Mouse (Mus musculus): ENCODE results near the gene Dchs1. TPM values are rescaled to one million over a fixed set of nuclear protein-coding genes. Genes with fewer than 3 reads are reported as not detected.
"Not testable (repeated sequence)": the region's sequence is repeated elsewhere in the genome, so short reads cannot be mapped to it uniquely, and the experiment has no call there.

The Dchs1 gene
- polyA plus RNA-seq, 1 experiment from 2014 or later = 4.9 TPM

GRCm38 (mm10) chr7:105751491-105752433, 35.7 kb downstream of the Dchs1 start, which contains the start of gene Tpp1:
Gene Tpp1 (minus strand): TSS chr7:105752235.
- no peaks in the 10 kb centered on the region for H3K27me3 ChIP-seq (replicated peaks; ENCODE audit: control insufficient read depth, insufficient read depth, low read length)
- peaks cover 12% of the 10 kb centered on the region for H3K4me1 ChIP-seq (ENCODE audit: control insufficient read depth, insufficient read depth, low read length)
- peak; percentile 92 for ATAC-seq
- H3K27ac ChIP-seq (ENCODE audit: low read length) = peak within 1 kb of the TSS; percentile 30; the same call in 1 of the 2 replicates
- peaks cover 8% of the 10 kb centered on the region for H3K36me3 ChIP-seq (ENCODE audit: control insufficient read depth, insufficient read depth, low read length)
- no peaks in the 10 kb centered on the region for H3K9me3 ChIP-seq (ENCODE audit: control insufficient read depth, low read length)
- 15% methylated on average over 20 of the region's 20 CpGs for WGBS
- H3K4me3 ChIP-seq (ENCODE audit: low read length) = peak within 1 kb of the TSS; percentile 68
- peak within 1 kb of the TSS; percentile 76 for H3K4me2 ChIP-seq (ENCODE audit: low read depth, low read length)
- peak within 1 kb of the TSS; percentile 80 for H3K9ac ChIP-seq (ENCODE audit: low read depth, low read length)

- ATAC-seq = no peak
- Histone ChIP-seq H3K27ac (ENCODE audit: low read length) (no peak overlapping the region), H3K36me3 (ENCODE audit: control insufficient read depth, insufficient read depth, low read length) (peaks cover 5% of the 10 kb centered on the region; the same call in 1 of the 2 replicates), H3K9ac (ENCODE audit: low read depth, low read length) (no peak overlapping the region), H3K4me2 (ENCODE audit: low read depth, low read length) (no peak overlapping the region), H3K9me3 (ENCODE audit: control insufficient read depth, low read length) (no peaks in the 10 kb centered on the region), H3K4me1 (ENCODE audit: control insufficient read depth, insufficient read depth, low read length) (peaks cover 15% of the 10 kb centered on the region), H3K4me3 (ENCODE audit: low read length) (no peak overlapping the region), H3K27me3 (replicated peaks; ENCODE audit: control insufficient read depth, insufficient read depth, low read length) (no peaks in the 10 kb centered on the region)
- WGBS = 67% methylated on average over 2 of the region's 2 CpGs
Observed at GRCm38 (mm10) chr7:105747776-105748175, 39.7 kb downstream of the Dchs1 start.

- Histone ChIP-seq H3K36me3 (ENCODE audit: control insufficient read depth, insufficient read depth, low read length) (peaks cover 19% of the 10 kb centered on the region), H3K4me2 (ENCODE audit: low read depth, low read length) (peak within 1 kb of the TSS; percentile 72), H3K9ac (ENCODE audit: low read depth, low read length) (peak within 1 kb of the TSS; percentile 84), H3K27me3 (replicated peaks; ENCODE audit: control insufficient read depth, insufficient read depth, low read length) (no peaks in the 10 kb centered on the region), H3K9me3 (ENCODE audit: control insufficient read depth, low read length) (no peaks in the 10 kb centered on the region), H3K4me3 (ENCODE audit: low read length) (peak within 1 kb of the TSS; percentile 84), H3K27ac (ENCODE audit: low read length) (peak within 1 kb of the TSS; percentile 73), H3K4me1 (ENCODE audit: control insufficient read depth, insufficient read depth, low read length) (peaks cover 8% of the 10 kb centered on the region)
- peak; percentile 99 for ATAC-seq
- WGBS = under 1% methylated on average over 65 of the region's 67 CpGs
Observed at GRCm38 (mm10) chr7:105743926-105744590, 43.4 kb downstream of the Dchs1 start, which contains the start of gene Taf10. Gene Taf10 (minus strand): TSS chr7:105744361.

GRCm38 (mm10) chr7:105743246-105743925, 44.1 kb downstream of the Dchs1 start:
- peak overlapping the region; percentile 73 for H3K27ac ChIP-seq (ENCODE audit: low read length)
- peaks cover 18% of the 10 kb centered on the region for H3K36me3 ChIP-seq (ENCODE audit: control insufficient read depth, insufficient read depth, low read length)
- H3K4me2 ChIP-seq (ENCODE audit: low read depth, low read length) = peak overlapping the region; percentile 72
- peak overlapping the region; percentile 84 for H3K9ac ChIP-seq (ENCODE audit: low read depth, low read length)
- H3K9me3 ChIP-seq (ENCODE audit: control insufficient read depth, low read length); H3K27me3 ChIP-seq (replicated peaks; ENCODE audit: control insufficient read depth, insufficient read depth, low read length); H3K4me1 ChIP-seq (ENCODE audit: control insufficient read depth, insufficient read depth, low read length); ATAC-seq: not testable (repeated sequence)
- H3K4me3 ChIP-seq (ENCODE audit: low read length) = peak overlapping the region; percentile 84
- WGBS = 31% methylated on average over 20 of the region's 20 CpGs

- H3K9me3 ChIP-seq (ENCODE audit: control insufficient read depth, low read length); H3K9ac ChIP-seq (ENCODE audit: low read depth, low read length); ATAC-seq; H3K27me3 ChIP-seq (replicated peaks; ENCODE audit: control insufficient read depth, insufficient read depth, low read length); H3K27ac ChIP-seq (ENCODE audit: low read length): not testable (repeated sequence)
- H3K4me1 ChIP-seq (ENCODE audit: control insufficient read depth, insufficient read depth, low read length) = peaks cover 12% of the 10 kb centered on the region
- 0 out of 2 replicates have a peak overlapping the region, but pooled peaks have one; percentile 84 for H3K4me3 ChIP-seq (ENCODE audit: low read length)
- WGBS = 79% methylated on average over 7 of the region's 7 CpGs
- H3K4me2 ChIP-seq (ENCODE audit: low read depth, low read length) = peak overlapping the region; percentile 72; the same call in 1 of the 2 replicates
- H3K36me3 ChIP-seq (ENCODE audit: control insufficient read depth, insufficient read depth, low read length) = peaks cover 16% of the 10 kb centered on the region
Observed at GRCm38 (mm10) chr7:105742539-105743215, 44.8 kb downstream of the Dchs1 start.

GRCm38 (mm10) chr7:105741978-105742377, 45.5 kb downstream of the Dchs1 start:
- no peak overlapping the region for H3K27ac ChIP-seq (ENCODE audit: low read length)
- ATAC-seq = no peak
- WGBS = 89% methylated on average over 9 of the region's 9 CpGs
- H3K36me3 ChIP-seq (ENCODE audit: control insufficient read depth, insufficient read depth, low read length) = peaks cover 14% of the 10 kb centered on the region
- peaks cover 15% of the 10 kb centered on the region for H3K4me1 ChIP-seq (ENCODE audit: control insufficient read depth, insufficient read depth, low read length)
- no peaks in the 10 kb centered on the region for H3K9me3 ChIP-seq (ENCODE audit: control insufficient read depth, low read length)
- no peak overlapping the region for H3K4me3 ChIP-seq (ENCODE audit: low read length)
- no peak overlapping the region for H3K9ac ChIP-seq (ENCODE audit: low read depth, low read length)
- no peaks in the 10 kb centered on the region for H3K27me3 ChIP-seq (replicated peaks; ENCODE audit: control insufficient read depth, insufficient read depth, low read length)
- no peak overlapping the region for H3K4me2 ChIP-seq (ENCODE audit: low read depth, low read length)

GRCm38 (mm10) chr7:105740851-105741250, 46.6 kb downstream of the Dchs1 start:
- peaks cover 14% of the 10 kb centered on the region for H3K36me3 ChIP-seq (ENCODE audit: control insufficient read depth, insufficient read depth, low read length)
- H3K9me3 ChIP-seq (ENCODE audit: control insufficient read depth, low read length) = no peaks in the 10 kb centered on the region
- 79% methylated on average over 6 of the region's 6 CpGs for WGBS
- no peak overlapping the region for H3K4me3 ChIP-seq (ENCODE audit: low read length)
- H3K27ac ChIP-seq (ENCODE audit: low read length) = no peak overlapping the region
- no peak for ATAC-seq
- no peak overlapping the region for H3K4me2 ChIP-seq (ENCODE audit: low read depth, low read length)
- H3K27me3 ChIP-seq (replicated peaks; ENCODE audit: control insufficient read depth, insufficient read depth, low read length) = no peaks in the 10 kb centered on the region
- peaks cover 15% of the 10 kb centered on the region for H3K4me1 ChIP-seq (ENCODE audit: control insufficient read depth, insufficient read depth, low read length)
- H3K9ac ChIP-seq (ENCODE audit: low read depth, low read length) = no peak overlapping the region

GRCm38 (mm10) chr7:105740089-105740795, 47.2 kb downstream of the Dchs1 start:
- 91% methylated on average over 13 of the region's 13 CpGs for WGBS
- no peak overlapping the region for H3K4me2 ChIP-seq (ENCODE audit: low read depth, low read length)
- peaks cover 15% of the 10 kb centered on the region for H3K4me1 ChIP-seq (ENCODE audit: control insufficient read depth, insufficient read depth, low read length)
- ATAC-seq = no peak
- H3K9ac ChIP-seq (ENCODE audit: low read depth, low read length) = no peak overlapping the region
- no peaks in the 10 kb centered on the region for H3K27me3 ChIP-seq (replicated peaks; ENCODE audit: control insufficient read depth, insufficient read depth, low read length)
- peaks cover 14% of the 10 kb centered on the region for H3K36me3 ChIP-seq (ENCODE audit: control insufficient read depth, insufficient read depth, low read length)
- H3K9me3 ChIP-seq (ENCODE audit: control insufficient read depth, low read length) = no peaks in the 10 kb centered on the region
- H3K4me3 ChIP-seq (ENCODE audit: low read length) = no peak overlapping the region
- H3K27ac ChIP-seq (ENCODE audit: low read length) = no peak overlapping the region
